Mouse (Mus musculus) lung, adult 2 months (tissue): ENCODE measurements around the gene Taf6.

Experiments
- CTCF ChIP-seq: fragments of 200-500 bp; IDR thresholded peaks from 2 replicates; pipeline ENCODE4 v1.5.1; 2011; ENCODE audit warnings: mild to moderate bottlenecking, low read length, control low read depth; ENCODE audit not compliant: insufficient read depth
- POLR2A ChIP-seq: fragments of 200-500 bp; IDR thresholded peaks from 2 replicates; pipeline ENCODE4 v1.6.1; 2011; ENCODE audit warnings: low read depth, mild to moderate bottlenecking, control low read depth, low read length, borderline replicate concordance; ENCODE audit errors: extremely low read depth

GRCm38 (mm10) chr5:138137935-138138549 lies 49.2 kb downstream of the Taf6 start:
- TF ChIP-seq CTCF (peak; percentile 52; the same call in 1 of the 2 replicates), POLR2A (no peak)
